26 mouse cellular contexts compared by ENCODE assay signal in genomic region chr7:77786801-77787200, GRCm38 (mm10).
DNase-seq lines count a peak whose midpoint lies in the region; ATAC-seq lines count a peak whose summit lies in the region.
"Had no signal": no experiment of that assay in that cellular context is flagged by ENCODE, and none has a peak within 500 bp of the region (broad histone marks: within the 10 kb centered on the region; RNA-seq: fewer than 3 reads in every experiment).

No protein-coding gene starts in this region.

- ATAC-seq in heart, embryonic 12.5 days (ENCODE audit: insufficient number of reproducible peaks, low FRiP score) = no peak
- no peak for ATAC-seq in kidney, embryonic 15.5 days (replicated peaks; ENCODE audit: low FRiP score)
- ATAC-seq: forebrain, postnatal 0 days; inflammation-experienced regulatory T-cells, adult 6 months had no signal

- 69% methylated on average over 2 of the region's 2 CpGs for WGBS in heart, embryonic 12.5 days
- WGBS in kidney, embryonic 15.5 days = 57% methylated on average over 2 of the region's 2 CpGs

- H3K9ac ChIP-seq in heart, embryonic 12.5 days = no peak overlapping the region
- H3K9ac ChIP-seq in kidney, embryonic 15.5 days = no peak overlapping the region
- H3K9ac ChIP-seq: embryonic facial prominence, embryonic 12.5 days; forebrain, postnatal 0 days; hindbrain, embryonic 15.5 days; limb, embryonic 13.5 days; lung, embryonic 15.5 days; neural tube, embryonic 12.5 days; stomach, embryonic 15.5 days had no signal

- H3K27ac ChIP-seq in heart, embryonic 12.5 days (ENCODE audit: poor library complexity, severe bottlenecking) = no peak overlapping the region
- H3K27ac ChIP-seq in kidney, embryonic 15.5 days = no peak overlapping the region
- H3K27ac ChIP-seq: embryonic facial prominence, embryonic 12.5 days; hindbrain, embryonic 10.5 days; hindbrain, embryonic 15.5 days; limb, embryonic 13.5 days; lung, embryonic 15.5 days; midbrain, embryonic 10.5 days; neural tube, embryonic 12.5 days; stomach, embryonic 15.5 days had no signal

- H3K27me3 ChIP-seq in heart, embryonic 12.5 days (replicated peaks) = no peaks in the 10 kb centered on the region
- no peaks in the 10 kb centered on the region for H3K27me3 ChIP-seq in kidney, embryonic 15.5 days
- H3K27me3 ChIP-seq: embryonic facial prominence, embryonic 12.5 days; hindbrain, embryonic 15.5 days; limb, embryonic 13.5 days; lung, embryonic 15.5 days; neural tube, embryonic 12.5 days; stomach, embryonic 15.5 days had no signal

- no peaks in the 10 kb centered on the region for H3K36me3 ChIP-seq in heart, embryonic 12.5 days
- H3K36me3 ChIP-seq in kidney, embryonic 15.5 days = no peaks in the 10 kb centered on the region
- H3K36me3 ChIP-seq: embryonic facial prominence, embryonic 12.5 days; hindbrain, embryonic 10.5 days; hindbrain, embryonic 15.5 days; limb, embryonic 13.5 days; lung, embryonic 15.5 days; midbrain, embryonic 10.5 days; neural tube, embryonic 12.5 days; stomach, embryonic 15.5 days had no signal

- peak; percentile 8 for DNase-seq in adrenal gland, adult 2 months
- DNase-seq in adrenal gland, adult 18-20 months (ENCODE audit: low spot score in 2 of 2) = no peak
- DNase-seq in heart, adult 8-10 months (ENCODE audit: low spot score) = peak; percentile 7
- peak; percentile 52 for DNase-seq in MN1 (ENCODE audit: low spot score)
- peak; percentile 90 for DNase-seq in fat pad, adult 2 months (ENCODE audit: extremely low read depth, low read depth, low spot score)
- no peak for DNase-seq in cerebellum, postnatal 10 days
- DNase-seq: adrenal gland, postnatal 25 days; cerebellum, postnatal 36 days; forebrain, postnatal 0 days; gastrocnemius, postnatal 14 days; kidney, adult 11 months; kidney, postnatal 25 days had no signal

- no peak overlapping the region for H3K4me3 ChIP-seq in heart, embryonic 12.5 days
- no peak overlapping the region for H3K4me3 ChIP-seq in kidney, embryonic 15.5 days (replicated peaks)
- H3K4me3 ChIP-seq: embryonic facial prominence, embryonic 12.5 days; hindbrain, embryonic 10.5 days; hindbrain, embryonic 15.5 days; limb, embryonic 13.5 days; lung, embryonic 15.5 days; midbrain, embryonic 10.5 days; myocyte; neural tube, embryonic 12.5 days; stomach, embryonic 15.5 days had no signal

- H3K4me2 ChIP-seq in heart, embryonic 12.5 days = no peak overlapping the region
- H3K4me2 ChIP-seq in kidney, embryonic 15.5 days = no peak overlapping the region
- H3K4me2 ChIP-seq: embryonic facial prominence, embryonic 12.5 days; heart, embryonic 11.5 days; hindbrain, embryonic 15.5 days; limb, embryonic 13.5 days; liver, embryonic 11.5 days; lung, embryonic 15.5 days; neural tube, embryonic 12.5 days; stomach, embryonic 15.5 days had no signal

- H3K9me3 ChIP-seq in heart, embryonic 12.5 days (replicated peaks) = no peaks in the 10 kb centered on the region
- H3K9me3 ChIP-seq in kidney, embryonic 15.5 days (replicated peaks) = no peaks in the 10 kb centered on the region
- H3K9me3 ChIP-seq: embryonic facial prominence, embryonic 12.5 days; hindbrain, embryonic 10.5 days; hindbrain, embryonic 15.5 days; limb, embryonic 13.5 days; lung, embryonic 15.5 days; midbrain, embryonic 10.5 days; neural tube, embryonic 12.5 days; stomach, embryonic 15.5 days had no signal

- H3K4me1 ChIP-seq in heart, embryonic 12.5 days (replicated peaks) = no peaks in the 10 kb centered on the region
- no peaks in the 10 kb centered on the region for H3K4me1 ChIP-seq in kidney, embryonic 15.5 days
- H3K4me1 ChIP-seq: embryonic facial prominence, embryonic 12.5 days; hindbrain, embryonic 15.5 days; limb, embryonic 13.5 days; lung, embryonic 15.5 days; neural tube, embryonic 12.5 days; stomach, embryonic 15.5 days had no signal

Comparison
In these comparisons a context has a peak if more than half of its experiments do, and no peak if none do; other contexts are left out.
1. DNase-seq: peak in adrenal gland, adult 2 months (single experiment), heart, adult 8-10 months (single experiment), MN1 (single experiment) and fat pad, adult 2 months (single experiment); none in adrenal gland, adult 18-20 months (0 of 2) and cerebellum, postnatal 10 days (0 of 2).